Mouse (Mus musculus): Measurements from ENCODE around the gene Fggy. TPM values are rescaled to one million over a fixed set of nuclear protein-coding genes. Genes with fewer than 3 reads are reported as not detected.

Gene Fggy
- polyA plus RNA-seq, 1 experiment: 0.08 TPM

DNA sequence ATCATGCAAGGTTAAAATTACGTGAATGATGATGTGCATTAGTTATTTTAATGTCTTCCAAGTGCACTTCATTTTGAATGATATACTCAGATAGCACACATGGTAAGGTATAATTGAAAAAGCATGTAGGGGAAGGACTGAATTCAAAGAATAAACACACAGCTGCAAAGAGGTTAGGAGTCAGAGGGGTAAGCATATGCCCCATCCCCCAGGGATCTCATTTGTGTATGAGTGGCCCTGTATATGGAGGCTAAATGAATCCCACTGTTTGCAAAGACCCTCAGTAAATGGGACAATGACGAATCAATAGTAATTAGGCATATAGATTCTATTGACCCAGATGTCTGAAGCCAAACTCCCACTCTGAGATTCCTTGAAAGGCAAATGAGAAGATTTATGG, 262.3 kb downstream of the Fggy start:
- TF ChIP-seq GATA1 (IDR thresholded peaks at IDR 0.05; ENCODE audit: low read length): no peak

DNA sequence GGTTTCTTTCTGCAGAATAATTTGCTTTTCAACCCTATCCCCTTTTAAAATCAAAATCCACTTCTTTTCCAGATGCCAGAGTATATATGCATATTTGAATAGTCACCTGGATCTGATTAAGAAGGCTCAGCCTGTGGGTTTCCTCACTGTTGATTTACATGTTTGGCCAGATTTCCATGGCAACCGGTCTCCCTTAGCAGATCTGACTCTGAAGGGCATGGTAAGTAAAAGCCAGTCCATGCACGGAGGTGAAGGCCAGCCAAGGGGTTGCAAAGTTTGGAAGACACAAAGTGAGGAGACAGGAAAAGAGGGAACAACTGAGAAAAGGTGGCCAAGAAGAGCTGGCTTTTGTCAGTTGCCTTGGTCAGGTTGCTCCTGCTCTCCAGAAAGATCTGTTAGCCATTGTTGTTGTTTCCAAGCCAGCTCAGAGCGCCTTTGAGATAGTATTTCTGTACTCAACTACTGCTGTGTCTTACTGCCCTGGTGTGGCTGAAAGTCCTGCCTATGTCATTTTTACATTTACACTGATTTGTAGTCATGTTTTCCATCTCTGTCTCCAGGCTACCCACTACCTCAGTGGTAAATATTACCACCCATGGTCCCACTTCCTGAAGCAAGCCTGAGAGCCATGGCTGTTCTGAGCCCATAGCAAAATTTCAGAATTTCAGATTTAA, 264.7 kb downstream of the Fggy start:
- no peak for TF ChIP-seq GATA1 (IDR thresholded peaks at IDR 0.05; ENCODE audit: low read length)

DNA sequence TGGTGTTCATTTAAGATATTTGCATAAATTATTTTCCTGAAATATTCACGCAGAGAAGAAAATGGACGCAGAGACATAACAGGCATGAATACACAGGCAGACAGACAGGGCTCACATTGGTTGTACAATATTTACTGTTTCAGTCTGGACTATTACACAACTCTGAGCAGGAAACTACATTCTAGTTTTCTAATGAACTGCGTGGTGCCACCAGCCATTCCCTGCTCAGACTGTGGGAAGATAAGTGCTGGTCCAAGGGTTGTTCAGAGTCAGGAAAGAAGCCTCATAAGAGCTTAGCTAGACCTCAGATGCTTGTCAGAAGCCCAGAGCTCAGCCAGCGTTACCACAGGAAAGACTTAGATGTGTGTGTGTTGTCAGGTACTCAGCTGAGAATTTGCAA, 270.9 kb downstream of the Fggy start:
- TF ChIP-seq GATA1 (IDR thresholded peaks at IDR 0.05; ENCODE audit: low read length): no peak

DNA sequence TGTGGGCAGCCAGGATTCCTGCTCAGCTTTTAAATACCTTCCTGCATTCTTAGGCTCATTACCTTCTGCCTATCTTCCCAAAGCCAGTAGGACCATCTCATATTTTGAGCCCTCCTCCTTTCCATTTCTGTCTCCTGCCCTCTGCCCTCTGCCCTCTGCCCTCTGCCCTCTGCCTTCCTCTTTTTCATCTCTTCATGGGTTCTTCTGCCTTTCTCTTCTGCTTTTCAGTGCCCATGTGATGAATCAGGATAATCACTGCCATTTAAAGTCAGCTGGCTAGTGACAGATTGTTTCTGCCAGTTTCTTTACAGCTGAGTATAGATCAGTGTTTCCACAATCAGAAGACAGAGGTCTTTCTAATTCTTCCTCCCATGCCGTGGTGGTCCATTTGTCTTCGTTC, 273.0 kb downstream of the Fggy start:
- no peak for TF ChIP-seq GATA1 (IDR thresholded peaks at IDR 0.05; ENCODE audit: low read length)

DNA sequence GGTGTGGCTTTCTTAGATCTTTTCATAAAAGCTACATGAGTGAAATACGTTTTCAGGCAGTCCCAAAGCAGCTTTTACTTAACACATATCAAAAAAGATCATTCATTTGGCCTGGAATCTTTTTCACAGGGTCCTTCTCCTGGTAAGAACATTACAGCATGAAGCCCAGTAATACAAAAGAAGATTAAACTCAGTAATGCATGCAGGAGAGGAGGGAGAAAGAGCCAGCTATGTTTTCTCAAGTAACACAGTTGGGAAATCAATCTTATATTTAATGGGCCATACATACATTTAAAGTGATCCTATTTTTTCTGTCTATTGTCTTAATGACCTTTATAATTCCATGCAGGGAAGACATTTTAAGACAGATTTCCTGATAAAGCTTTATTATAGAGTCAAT, 282.6 kb downstream of the Fggy start:
- no peak for TF ChIP-seq GATA1 (IDR thresholded peaks at IDR 0.05; ENCODE audit: low read length)

DNA sequence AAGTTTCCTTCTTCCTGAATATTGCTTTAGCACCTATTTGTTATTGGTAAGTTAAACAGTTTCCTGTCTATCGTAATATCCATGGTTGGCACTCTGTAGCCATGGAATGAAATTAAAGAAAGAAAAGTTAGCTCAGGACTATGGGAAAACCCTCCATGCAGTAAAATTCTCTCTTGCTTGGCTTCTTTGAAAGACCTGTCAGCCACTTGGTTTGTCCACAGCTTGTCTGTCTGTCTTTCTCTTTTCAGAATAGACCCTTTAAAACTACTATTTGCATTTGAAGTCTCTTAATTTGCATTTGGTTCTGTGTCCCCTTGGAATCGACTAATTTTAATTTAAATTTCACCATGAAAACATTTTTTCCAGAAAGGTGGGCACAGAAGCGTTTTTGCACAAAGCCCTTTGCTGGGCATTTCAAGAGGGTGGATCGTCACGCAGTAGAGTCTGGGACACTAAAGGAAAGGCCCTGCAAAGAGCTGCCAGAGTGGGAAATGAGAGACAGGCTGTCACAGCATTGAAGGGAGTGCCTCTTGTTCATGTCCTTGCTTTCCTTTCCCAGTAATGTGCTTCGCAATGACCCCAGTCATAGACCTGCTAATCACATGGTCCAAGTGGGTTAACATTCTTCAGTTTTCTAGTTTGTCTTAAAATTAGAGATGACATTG, 283.2 kb downstream of the Fggy start:
- no peak for TF ChIP-seq GATA1 (IDR thresholded peaks at IDR 0.05; ENCODE audit: low read length)

DNA sequence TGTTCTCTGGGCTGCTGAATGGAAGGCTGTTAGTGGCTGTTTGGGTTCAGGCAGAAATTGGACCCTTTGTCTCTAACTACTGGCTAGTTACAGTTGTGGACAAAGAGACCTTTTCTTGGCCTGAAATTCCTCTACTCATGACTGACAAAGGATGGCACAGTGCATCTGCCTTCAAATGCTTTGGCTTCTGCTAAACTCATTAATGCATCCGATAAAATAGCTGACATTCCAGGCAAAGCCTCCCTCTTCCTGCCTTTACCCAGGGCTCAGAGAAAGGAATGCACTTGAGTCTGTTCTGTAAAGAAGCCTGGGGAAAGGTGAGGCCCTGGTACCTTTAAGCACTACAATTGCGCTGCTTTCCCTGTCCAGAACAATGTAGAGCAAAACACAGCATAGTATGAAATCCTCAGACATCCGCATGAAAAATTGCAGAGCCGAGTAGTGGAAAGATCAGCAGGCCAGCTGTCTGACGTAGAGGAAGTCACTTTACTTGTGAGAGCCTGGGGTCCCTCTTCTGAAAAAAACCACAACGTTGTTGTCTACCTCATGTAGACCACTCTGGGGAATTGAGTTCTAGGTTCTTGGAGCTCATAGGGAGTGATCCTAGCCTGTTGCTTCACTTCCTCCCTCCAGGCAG, 288.8 kb downstream of the Fggy start:
- TF ChIP-seq GATA1 (IDR thresholded peaks at IDR 0.05; ENCODE audit: low read length): no peak

DNA sequence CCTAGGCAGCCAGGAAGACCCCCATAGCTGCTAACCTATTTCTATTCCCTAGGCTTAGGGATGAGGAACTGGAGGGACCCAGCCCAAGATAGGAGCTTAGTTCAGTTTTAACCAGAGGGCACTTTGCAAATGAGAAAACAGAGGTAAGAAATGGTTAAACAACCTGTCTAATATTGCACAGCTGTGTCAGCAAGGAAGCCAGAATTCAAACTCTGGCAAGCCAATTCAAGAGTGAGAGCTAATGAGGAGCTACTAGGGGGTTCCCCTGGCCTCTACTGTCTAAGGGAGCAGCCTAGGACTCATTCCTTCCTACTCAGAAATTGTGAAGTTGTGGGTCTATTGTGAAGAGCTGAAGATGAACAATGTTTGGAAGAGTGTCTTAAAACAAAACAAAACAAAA, 289.9 kb downstream of the Fggy start:
- TF ChIP-seq GATA1 (IDR thresholded peaks at IDR 0.05; ENCODE audit: low read length): no peak

DNA sequence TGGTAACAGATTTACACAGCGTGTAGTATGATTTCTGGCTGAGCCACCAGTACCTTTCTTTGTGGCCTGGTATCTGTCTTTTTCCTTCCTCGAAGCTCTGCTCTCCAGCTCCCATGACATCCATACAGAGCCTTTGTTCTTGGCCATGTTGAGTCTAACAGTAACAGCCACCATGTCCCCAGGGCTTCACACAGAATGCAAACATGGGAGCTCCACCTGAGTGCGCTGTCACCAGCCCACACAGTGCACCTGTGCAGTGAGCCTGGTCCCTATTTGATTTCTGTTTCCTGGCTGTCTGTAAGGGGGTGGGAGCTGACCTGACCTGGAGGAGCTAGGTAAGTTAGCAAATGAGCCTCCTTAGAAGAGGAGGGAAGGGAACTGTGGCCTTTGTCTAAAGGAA, 290.4 kb downstream of the Fggy start:
- no peak for TF ChIP-seq GATA1 (IDR thresholded peaks at IDR 0.05; ENCODE audit: low read length)

DNA sequence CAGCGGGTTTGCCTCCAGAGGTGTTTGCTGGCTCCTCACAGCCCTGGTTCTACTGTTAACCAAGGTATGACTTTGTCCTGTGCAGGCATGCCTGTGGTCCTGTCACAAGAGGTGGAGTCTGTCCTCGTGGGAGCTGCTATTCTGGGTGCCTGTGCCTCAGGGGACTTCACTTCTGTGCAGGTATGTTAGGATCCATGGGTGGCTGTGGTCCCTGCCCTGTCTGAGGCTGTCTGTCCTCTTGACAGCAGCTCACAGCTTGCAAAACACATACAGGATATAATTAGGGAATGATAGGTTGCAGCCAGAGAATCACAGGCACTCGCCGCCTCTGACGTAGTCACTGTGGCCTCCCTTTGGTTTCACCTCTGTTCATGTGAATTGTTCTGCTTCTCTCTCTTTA, 292.2 kb downstream of the Fggy start:
- no peak for TF ChIP-seq GATA1 (IDR thresholded peaks at IDR 0.05; ENCODE audit: low read length)

DNA sequence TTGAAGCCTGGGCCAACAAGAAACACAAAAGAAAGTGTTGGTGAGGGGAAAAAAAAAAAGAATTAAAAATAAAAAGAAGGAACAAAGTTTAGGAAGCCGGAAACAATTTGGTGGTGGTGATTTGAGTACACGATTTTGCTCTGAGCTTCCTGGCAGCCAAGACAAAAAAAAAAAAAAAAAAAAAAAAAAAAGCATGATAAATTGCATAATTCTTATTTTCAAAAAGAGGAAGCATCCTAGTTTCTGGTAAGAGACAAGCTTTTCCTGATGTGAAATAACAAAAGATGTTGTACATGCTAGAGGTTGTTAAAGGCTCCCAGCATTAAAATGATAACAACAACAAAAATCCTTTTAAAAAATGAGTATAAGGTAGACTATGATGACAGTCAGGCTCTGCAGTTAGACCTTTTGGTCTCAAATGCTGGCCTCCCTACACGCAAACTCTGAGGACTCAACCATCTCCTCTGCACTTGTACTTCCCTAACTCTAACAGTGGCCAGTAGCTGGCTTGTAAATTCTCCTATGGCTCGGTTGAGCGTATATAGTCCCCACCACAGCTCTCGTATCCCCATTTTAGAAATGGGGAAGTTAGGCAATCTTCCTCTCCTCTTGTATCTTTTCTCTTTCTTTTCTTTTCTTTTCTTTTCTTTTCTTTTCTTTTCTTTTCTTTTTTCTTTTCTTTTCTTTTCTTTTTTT, 292.9 kb downstream of the Fggy start:
- TF ChIP-seq GATA1 (IDR thresholded peaks at IDR 0.05; ENCODE audit: low read length): no peak

DNA sequence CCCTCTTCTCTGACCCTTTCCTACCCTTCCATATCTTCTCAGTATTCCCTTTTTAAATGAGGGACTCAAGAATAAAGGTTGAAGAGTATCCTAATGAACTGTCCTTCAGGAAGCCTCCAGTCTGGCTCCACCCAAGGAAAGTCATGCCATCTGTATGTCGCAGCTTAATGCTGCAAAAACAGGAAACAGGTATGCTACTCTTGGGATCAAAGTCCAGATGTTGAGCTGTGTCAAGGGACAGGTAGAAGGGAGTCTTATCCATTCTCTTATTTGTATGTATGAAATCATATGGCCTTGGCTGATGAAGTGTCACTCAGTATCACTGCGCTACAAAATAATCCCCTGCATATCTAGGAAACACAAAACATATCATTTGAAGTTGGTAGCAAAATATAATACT, 294.9 kb downstream of the Fggy start:
- no peak for TF ChIP-seq GATA1 (IDR thresholded peaks at IDR 0.05; ENCODE audit: low read length)

DNA sequence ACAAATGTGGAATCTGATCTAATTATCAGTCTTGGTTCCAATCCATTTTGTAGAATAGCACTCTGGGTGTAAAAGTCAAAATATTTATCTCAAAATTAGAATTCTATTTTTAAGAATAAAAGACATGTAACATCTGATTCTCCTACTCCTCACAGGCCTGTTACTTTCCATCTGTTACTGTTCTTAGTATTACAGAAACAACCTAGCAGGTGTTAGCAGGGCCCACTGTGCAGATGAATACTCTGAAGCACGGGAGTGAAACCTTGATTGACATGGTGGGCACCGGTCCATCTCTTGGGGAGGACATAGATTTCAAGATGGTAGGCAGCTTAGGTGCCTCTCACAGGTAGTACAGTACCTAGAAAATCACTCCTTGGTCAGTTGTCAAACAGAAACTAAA, 298.7 kb downstream of the Fggy start:
- no peak for TF ChIP-seq GATA1 (IDR thresholded peaks at IDR 0.05; ENCODE audit: low read length)

DNA sequence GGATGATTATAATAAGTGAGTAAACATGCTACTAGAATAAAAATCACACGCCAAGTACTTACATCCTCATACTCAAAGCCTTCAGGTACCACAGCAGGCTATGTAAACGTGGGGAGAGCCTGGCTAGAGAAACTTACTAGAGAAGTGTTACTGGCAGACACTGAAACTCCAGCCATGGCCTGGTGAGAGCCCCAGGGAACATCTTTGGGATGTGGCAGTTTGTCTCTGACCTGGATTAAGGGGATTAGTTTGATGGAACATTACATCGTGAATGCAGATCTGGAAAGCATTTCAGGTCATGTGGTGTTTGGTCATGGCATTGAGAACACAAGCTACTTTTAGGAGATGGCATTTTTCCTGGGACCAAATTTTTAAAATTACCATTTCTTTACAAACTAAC, 303.3 kb downstream of the Fggy start:
- no peak for TF ChIP-seq GATA1 (IDR thresholded peaks at IDR 0.05; ENCODE audit: low read length)

DNA sequence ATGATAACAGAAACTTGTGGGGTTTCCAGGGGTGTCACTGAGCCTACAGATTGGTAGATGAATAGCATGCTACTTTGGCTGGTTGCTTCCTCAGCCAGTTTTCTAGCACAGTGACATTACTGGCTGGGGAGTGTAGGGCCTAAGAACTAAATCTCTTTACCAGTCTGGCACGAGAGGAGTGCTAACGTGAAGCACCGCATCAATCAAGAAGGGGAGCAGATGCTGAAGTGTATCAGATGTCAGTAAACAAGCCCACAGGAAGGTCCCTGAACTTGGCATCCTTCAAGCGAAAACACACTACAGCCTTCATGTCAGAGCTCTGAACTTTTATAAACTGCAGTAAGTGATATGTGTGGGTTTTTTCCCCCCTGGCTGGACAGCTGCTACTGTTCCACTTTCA, 303.8 kb downstream of the Fggy start:
- no peak for TF ChIP-seq GATA1 (IDR thresholded peaks at IDR 0.05; ENCODE audit: low read length)

DNA sequence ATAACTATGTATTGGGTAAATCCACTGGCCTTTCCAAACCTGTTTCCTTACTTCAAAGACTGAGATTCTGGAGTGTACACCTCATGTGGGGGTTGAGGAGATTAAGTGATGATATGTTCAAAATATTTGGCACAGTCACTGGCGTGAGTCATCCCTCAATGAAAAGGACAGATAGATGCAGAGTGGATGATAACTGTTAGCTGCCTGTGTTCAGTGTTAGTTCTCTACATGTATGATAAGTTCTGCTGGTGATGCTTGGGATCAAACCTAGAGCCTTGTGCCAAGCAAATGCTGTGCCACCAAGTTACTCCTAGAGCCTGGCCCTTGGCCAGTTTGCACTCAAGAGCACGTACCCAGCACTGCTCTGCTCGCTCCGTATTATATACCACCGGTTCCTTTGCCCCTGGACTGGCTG, 304.4 kb downstream of the Fggy start:
- no peak for TF ChIP-seq GATA1 (IDR thresholded peaks at IDR 0.05; ENCODE audit: low read length)
